Mouse (Mus musculus) embryonic stem cell, embryonic (primary cell): ENCODE data around the gene Olfr419.

ENCODE experiments used
- CTCF ChIA-PET, 4 experiments: fragments of 300-600 bp in 2 of 4; fragments of 350-600 bp in 2 of 4; sonication (Branson Sonifier 250); formaldehyde crosslinking; loops; one replicate each; lab custom pipeline; 2022; ENCODE audit warnings: inconsistent platforms in 2 of 4; lab: Charles Lee
- POLR2A ChIA-PET, 4 experiments: fragments of 300-600 bp in 2 of 4; fragments of 350-600 bp in 2 of 4; sonication (Branson Sonifier 250); formaldehyde crosslinking; loops; one replicate each; lab custom pipeline; 2022; ENCODE audit warnings: antibody characterized with exemption in 4 of 4, inconsistent platforms in 1 of 4; lab: Charles Lee

The Olfr419 gene

GRCm38 (mm10) chr1:174251961-174252360, at the start of gene Olfr419:
Olfr419 (minus strand) TSS chr1:174252061.
- POLR2A ChIA-PET, result interaction anchor here in 2 of 4 experiments (0.6 to 1.2 kb wide), 2 partner anchors 14 to 832 kb away, joined by 3 to 4 read pairs; no protein-coding TSS in a partner anchor

GRCm38 (mm10) chr1:174270643-174271042, 18.8 kb upstream of the Olfr419 start:
- ChIA-PET POLR2A (interaction anchor here in 1 of 4 experiments (1.1 kb wide), 1 partner anchor 21 kb away, joined by 3 read pairs; no protein-coding TSS in a partner anchor), CTCF (no interaction called here)

More at GRCm38 (mm10) chr1:174251961-174252360, at the start of gene Olfr419:
- CTCF ChIA-PET, result no interaction called here

GRCm38 (mm10) chr1:174269162-174269561, 17.3 kb upstream of the Olfr419 start:
- POLR2A ChIA-PET, result no interaction called here

GRCm38 (mm10) chr1:174267816-174268215, 16.0 kb upstream of the Olfr419 start:
- ChIA-PET CTCF (no interaction called here), POLR2A (no interaction called here)

More at GRCm38 (mm10) chr1:174269162-174269561, 17.3 kb upstream of the Olfr419 start:
- CTCF ChIA-PET, result no interaction called here

GRCm38 (mm10) chr1:174250376-174250775, 1.5 kb downstream of the Olfr419 start:
- ChIA-PET POLR2A (interaction anchor here in 1 of 4 experiments (1.1 kb wide), 1 partner anchor 20 kb away, joined by 3 read pairs; no protein-coding TSS in a partner anchor), CTCF (interaction anchor here in 1 of 4 experiments (0.6 kb wide), 1 partner anchor 799 kb away, joined by 3 read pairs; no protein-coding TSS in a partner anchor)

- ChIA-PET POLR2A (no interaction called here), CTCF (no interaction called here)
Observed at GRCm38 (mm10) chr1:174247170-174247569, 4.7 kb downstream of the Olfr419 start.

GRCm38 (mm10) chr1:174246080-174246479, 5.8 kb downstream of the Olfr419 start:
- ChIA-PET POLR2A (no interaction called here), CTCF (interaction anchor here in 1 of 4 experiments (0.7 kb wide), 1 partner anchor 229 kb away, joined by 4 read pairs; no protein-coding TSS in a partner anchor)

GRCm38 (mm10) chr1:174244621-174245020, 7.2 kb downstream of the Olfr419 start:
- ChIA-PET POLR2A (interaction anchor here in 1 of 4 experiments (0.6 kb wide), 1 partner anchor 1713 kb away, joined by 3 read pairs; no protein-coding TSS in a partner anchor), CTCF (no interaction called here)

GRCm38 (mm10) chr1:174239916-174240315, 11.9 kb downstream of the Olfr419 start:
- CTCF ChIA-PET, result interaction anchor here in 1 of 4 experiments (0.7 kb wide), 1 partner anchor 1155 kb away, joined by 3 read pairs; no protein-coding TSS in a partner anchor
- POLR2A ChIA-PET, result interaction anchor here in 1 of 4 experiments (0.7 kb wide), 1 partner anchor 274 kb away, joined by 3 read pairs; no protein-coding TSS in a partner anchor

- POLR2A ChIA-PET, result no interaction called here
- CTCF ChIA-PET, result no interaction called here
Observed at GRCm38 (mm10) chr1:174216528-174217204, 35.2 kb downstream of the Olfr419 start.

- ChIA-PET CTCF (no interaction called here), POLR2A (no interaction called here)
Observed at GRCm38 (mm10) chr1:174215270-174216038, 36.4 kb downstream of the Olfr419 start.

- ChIA-PET POLR2A (no interaction called here), CTCF (no interaction called here)
Observed at GRCm38 (mm10) chr1:174212286-174212685, 39.6 kb downstream of the Olfr419 start.

GRCm38 (mm10) chr1:174204699-174205098, 47.2 kb downstream of the Olfr419 start:
- CTCF ChIA-PET, result no interaction called here
- POLR2A ChIA-PET, result no interaction called here
